Mouse (Mus musculus) intestine, embryonic 16.5 days (tissue): ENCODE measurements at regions not wholly inside any gene's neighbourhood (a gene's known extent, or its start where the extent isn't known, plus 50 kb on each side); places are given as distances from the start of the nearest gene placed in this dataset.

Experiments
- ATAC-seq: fragments of 200-750 bp; cut with Nextera tagmentation; 2 replicates; pipeline ENCODE4 v1.8.0; 2017; ENCODE audit warnings: moderate TSS enrichment, moderate library complexity
- H3K27ac ChIP-seq: fragments of 300-500 bp; sonication (generic); 2 replicates; pipeline ENCODE4 v1.5.1; 2014; ENCODE audit warnings: mild to moderate bottlenecking, low read length
- H3K27me3 ChIP-seq: fragments of 300-500 bp; sonication (generic); replicated peaks from 2 replicates; pipeline ENCODE4 v1.6.1; 2014; ENCODE audit warnings: low read length, control low read depth, mixed read lengths; ENCODE audit not compliant: control insufficient read depth, insufficient read depth
- H3K36me3 ChIP-seq: fragments of 300-500 bp; sonication (generic); 2 replicates; pipeline ENCODE4 v1.6.1; 2014; ENCODE audit warnings: low read length, control low read depth; ENCODE audit not compliant: control insufficient read depth, insufficient read depth
- H3K4me1 ChIP-seq: fragments of 300-500 bp; sonication (generic); 2 replicates; pipeline ENCODE4 v1.6.1; 2014; ENCODE audit warnings: low read length, control low read depth, mixed read lengths; ENCODE audit not compliant: control insufficient read depth, insufficient read depth
- H3K4me2 ChIP-seq: fragments of 300-500 bp; sonication (generic); 2 replicates; pipeline ENCODE4 v1.6.1; 2014; ENCODE audit warnings: low read depth, low read length, control low read depth
- H3K4me3 ChIP-seq: fragments of 300-500 bp; sonication (generic); 2 replicates; pipeline ENCODE4 v1.5.1; 2014; ENCODE audit warnings: mild to moderate bottlenecking, low read length
- H3K9ac ChIP-seq: fragments of 300-500 bp; sonication (generic); 2 replicates; pipeline ENCODE4 v1.6.1; 2014; ENCODE audit warnings: low read depth, low read length
- H3K9me3 ChIP-seq: fragments of 300-500 bp; sonication (generic); 2 replicates; pipeline ENCODE4 v1.6.1; 2016; ENCODE audit warnings: low read length, control low read depth; ENCODE audit not compliant: control insufficient read depth
- WGBS: fragments of 180-500 bp; shearing (Covaris S2); extraction: QIAGEN DNeasy Blood & Tissue Kit; methylation state at CpG from one replicate; pipeline ENCODE4 v1.1.7; 2014; 5-methylcytosine and 5-hydroxymethylcytosine counted together

GRCm38 (mm10) chr8:50387189-50387588 lies 1543.4 kb upstream of the Tenm3 start:
- Histone ChIP-seq H3K36me3 (no peaks in the 10 kb centered on the region), H3K27ac (no peak overlapping the region), H3K4me1 (no peaks in the 10 kb centered on the region), H3K27me3 (no peaks in the 10 kb centered on the region), H3K9me3 (no peaks in the 10 kb centered on the region), H3K4me2 (no peak overlapping the region), H3K9ac (no peak overlapping the region), H3K4me3 (no peak overlapping the region)
- ATAC-seq: no peak
- WGBS: 77% methylated on average over 7 of the region's 7 CpGs

GRCm38 (mm10) chr8:50383697-50384096 lies 1539.9 kb upstream of the Tenm3 start:
- 84% methylated on average over 2 of the region's 2 CpGs for WGBS
- Histone ChIP-seq H3K9ac (no peak overlapping the region), H3K4me1 (no peaks in the 10 kb centered on the region)

GRCm38 (mm10) chr8:50379745-50380144 lies 1536.0 kb upstream of the Tenm3 start:
- H3K9me3 ChIP-seq: no peaks in the 10 kb centered on the region
- no peak overlapping the region for H3K4me2 ChIP-seq
- WGBS: 58% methylated on average over 4 of the region's 4 CpGs
- no peaks in the 10 kb centered on the region for H3K36me3 ChIP-seq
- H3K4me1 ChIP-seq: no peaks in the 10 kb centered on the region
- no peak overlapping the region for H3K27ac ChIP-seq
- no peaks in the 10 kb centered on the region for H3K27me3 ChIP-seq
- H3K4me3 ChIP-seq: no peak overlapping the region
- ATAC-seq: no peak
- H3K9ac ChIP-seq: no peak overlapping the region

More at GRCm38 (mm10) chr8:50383697-50384096, 1539.9 kb upstream of the Tenm3 start:
- no peak overlapping the region for H3K27ac ChIP-seq
- no peaks in the 10 kb centered on the region for H3K9me3 ChIP-seq
- no peaks in the 10 kb centered on the region for H3K36me3 ChIP-seq
- no peak overlapping the region for H3K4me2 ChIP-seq
- no peaks in the 10 kb centered on the region for H3K27me3 ChIP-seq
- ATAC-seq: no peak
- H3K4me3 ChIP-seq: no peak overlapping the region

- Histone ChIP-seq H3K27me3 (no peaks in the 10 kb centered on the region), H3K4me3 (no peak overlapping the region), H3K4me1 (no peaks in the 10 kb centered on the region), H3K36me3 (no peaks in the 10 kb centered on the region), H3K4me2 (no peak overlapping the region), H3K9ac (no peak overlapping the region), H3K9me3 (no peaks in the 10 kb centered on the region), H3K27ac (no peak overlapping the region)
- no peak for ATAC-seq
- WGBS: 84% methylated on average over 2 of the region's 2 CpGs
Measured at GRCm38 (mm10) chr8:50373790-50374189, 1530.0 kb upstream of the Tenm3 start.

GRCm38 (mm10) chr8:50326485-50326884 lies 1482.7 kb upstream of the Tenm3 start:
- Histone ChIP-seq H3K27ac (no peak overlapping the region), H3K4me3 (no peak overlapping the region), H3K36me3 (no peaks in the 10 kb centered on the region), H3K27me3 (no peaks in the 10 kb centered on the region), H3K9me3 (no peaks in the 10 kb centered on the region), H3K9ac (no peak overlapping the region), H3K4me2 (no peak overlapping the region), H3K4me1 (no peaks in the 10 kb centered on the region)
- ATAC-seq: no peak
- WGBS: 77% methylated on average over 3 of the region's 3 CpGs

GRCm38 (mm10) chr8:50321356-50321963 lies 1477.7 kb upstream of the Tenm3 start:
- Histone ChIP-seq H3K9me3 (no peaks in the 10 kb centered on the region), H3K9ac (no peak overlapping the region), H3K36me3 (no peaks in the 10 kb centered on the region), H3K27me3 (no peaks in the 10 kb centered on the region), H3K27ac (no peak overlapping the region), H3K4me2 (no peak overlapping the region), H3K4me3 (no peak overlapping the region), H3K4me1 (no peaks in the 10 kb centered on the region)
- 26% methylated on average over 7 of the region's 7 CpGs for WGBS
- ATAC-seq: no peak

GRCm38 (mm10) chr8:50316641-50317040 lies 1472.9 kb upstream of the Tenm3 start:
- 43% methylated on average over 1 of the region's 1 CpGs for WGBS
- Histone ChIP-seq H3K36me3 (no peaks in the 10 kb centered on the region), H3K4me1 (no peaks in the 10 kb centered on the region), H3K4me3 (no peak overlapping the region), H3K27ac (no peak overlapping the region), H3K27me3 (no peaks in the 10 kb centered on the region), H3K9ac (no peak overlapping the region), H3K9me3 (no peaks in the 10 kb centered on the region), H3K4me2 (no peak overlapping the region)
- no peak for ATAC-seq

- ATAC-seq: no peak
- no peak overlapping the region for H3K4me2 ChIP-seq
- H3K4me1 ChIP-seq: no peaks in the 10 kb centered on the region
- no peak overlapping the region for H3K27ac ChIP-seq
- H3K36me3 ChIP-seq: no peaks in the 10 kb centered on the region
- H3K4me3 ChIP-seq: no peak overlapping the region
- no peak overlapping the region for H3K9ac ChIP-seq
- no peaks in the 10 kb centered on the region for H3K27me3 ChIP-seq
- 73% methylated on average over 3 of the region's 3 CpGs for WGBS
- no peaks in the 10 kb centered on the region for H3K9me3 ChIP-seq
Measured at GRCm38 (mm10) chr8:50310308-50310707, 1466.6 kb upstream of the Tenm3 start.

GRCm38 (mm10) chr8:50300316-50300715 lies 1456.6 kb upstream of the Tenm3 start:
- Histone ChIP-seq H3K9me3 (no peaks in the 10 kb centered on the region), H3K4me3 (no peak overlapping the region), H3K27me3 (no peaks in the 10 kb centered on the region), H3K9ac (no peak overlapping the region), H3K4me2 (no peak overlapping the region), H3K4me1 (no peaks in the 10 kb centered on the region), H3K27ac (no peak overlapping the region), H3K36me3 (no peaks in the 10 kb centered on the region)
- WGBS: 62% methylated on average over 6 of the region's 6 CpGs
- ATAC-seq: no peak

- 4% methylated on average over 4 of the region's 4 CpGs for WGBS
- H3K4me1 ChIP-seq: no peaks in the 10 kb centered on the region
- no peak overlapping the region for H3K9ac ChIP-seq
- H3K27me3 ChIP-seq: no peaks in the 10 kb centered on the region
- H3K4me3 ChIP-seq: no peak overlapping the region
- ATAC-seq: peak; percentile 68
- H3K9me3 ChIP-seq: no peaks in the 10 kb centered on the region
- H3K36me3 ChIP-seq: no peaks in the 10 kb centered on the region
- no peak overlapping the region for H3K4me2 ChIP-seq
- H3K27ac ChIP-seq: no peak overlapping the region
Measured at GRCm38 (mm10) chr8:50293501-50293900, 1449.8 kb upstream of the Tenm3 start.
